Mouse (Mus musculus): Measurements from ENCODE around the gene Slc11a1. TPM values are rescaled to one million over a fixed set of nuclear protein-coding genes. Genes with fewer than 3 reads are reported as not detected.

Gene Slc11a1
- polyA plus RNA-seq, 1 experiment from 2014 or later, result 2.1 TPM

DNA sequence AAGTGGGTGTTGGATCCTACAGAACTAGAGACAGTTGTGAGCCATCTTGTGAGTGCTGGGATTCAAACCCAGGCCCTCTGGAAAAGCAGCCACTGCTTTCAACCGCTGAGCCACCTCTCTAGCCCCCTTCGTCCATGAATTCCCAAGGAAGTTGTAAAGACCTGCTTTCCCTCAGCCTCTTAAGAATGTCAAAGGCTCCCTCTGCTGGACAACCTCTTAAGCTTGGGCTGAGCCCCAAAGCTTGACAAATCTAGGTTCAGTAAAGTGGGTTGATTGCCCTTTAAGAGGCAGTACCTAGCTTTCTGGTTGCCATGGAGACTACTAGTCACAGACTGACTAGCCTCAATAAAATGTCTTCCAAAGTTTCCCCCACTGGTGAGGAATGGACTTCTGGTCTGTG is 13.2 kb upstream of the Slc11a1 start, which contains the start of gene Catip:
Gene Catip (plus strand): TSS at position 297 of the 400 bp plus-strand sequence.
- DNase-seq (ENCODE audit: low spot score), result peak; percentile 66
- 1% methylated on average over 2 of the region's 2 CpGs for WGBS
- H3K27ac ChIP-seq (replicated peaks), result no peak within 1 kb of the TSS
- H3K4me1 ChIP-seq, result peaks cover 14% of the 10 kb centered on the region
- peaks cover 10% of the 10 kb centered on the region; the same call in 1 of the 2 replicates for H3K27me3 ChIP-seq (replicated peaks; ENCODE audit: low read depth, poor library complexity, severe bottlenecking)
- H3K36me3 ChIP-seq (replicated peaks), result no peaks in the 10 kb centered on the region
- H3K9me3 ChIP-seq, result no peaks in the 10 kb centered on the region
- no peak within 1 kb of the TSS for H3K4me3 ChIP-seq

DNA sequence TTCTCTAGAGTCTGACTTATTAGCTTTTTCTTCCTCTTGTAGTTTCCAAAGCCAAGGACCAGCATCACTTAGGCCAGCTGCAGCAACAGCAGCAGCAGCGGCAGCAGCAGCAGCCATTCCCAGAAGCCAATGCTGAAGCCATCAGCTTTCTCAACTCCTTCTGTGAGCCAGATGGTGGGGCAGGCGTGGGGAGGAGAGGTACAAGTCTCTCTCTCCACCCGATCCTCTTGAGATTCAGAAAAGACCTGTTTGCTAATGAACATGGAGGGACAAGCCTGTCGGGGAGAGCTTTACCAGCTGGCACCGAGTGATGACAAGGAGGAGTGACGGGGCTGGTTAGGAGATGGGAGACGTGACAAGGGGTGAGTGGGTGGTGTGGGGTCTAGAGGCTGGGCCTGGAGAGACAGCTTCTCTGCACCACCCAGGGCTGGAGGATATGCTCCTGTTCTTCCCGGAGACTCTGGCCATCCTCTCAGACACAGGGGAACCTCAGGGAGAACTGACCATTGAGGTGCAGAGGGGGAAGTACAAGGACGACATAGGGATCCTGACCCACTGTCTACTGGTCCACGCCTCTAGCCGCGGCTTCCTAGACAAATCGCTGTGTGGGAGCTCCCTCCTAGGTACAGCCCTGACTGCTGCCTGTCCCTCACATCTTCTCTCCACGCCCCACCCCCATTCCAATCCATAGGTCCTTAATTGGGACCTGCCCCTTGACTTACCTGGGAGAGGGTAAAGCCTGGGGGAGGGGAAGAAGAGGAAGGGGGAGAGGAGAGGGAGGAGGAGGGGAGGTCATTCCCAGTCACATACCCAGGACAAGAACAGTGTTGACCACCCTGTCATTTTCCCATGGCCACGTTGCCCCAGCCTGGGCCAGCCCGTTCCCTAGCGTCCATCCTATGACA is 12.4 kb upstream of the Slc11a1 start:
- Histone ChIP-seq H3K27ac (replicated peaks) (no peak overlapping the region), H3K9me3 (no peaks in the 10 kb centered on the region), H3K4me3 (no peak overlapping the region), H3K4me1 (peaks cover 17% of the 10 kb centered on the region), H3K36me3 (replicated peaks) (no peaks in the 10 kb centered on the region), H3K27me3 (replicated peaks; ENCODE audit: low read depth, poor library complexity, severe bottlenecking) (peaks cover 17% of the 10 kb centered on the region; the same call in 1 of the 2 replicates)
- DNase-seq (ENCODE audit: low spot score), result no peak
- WGBS, result 70% methylated on average over 17 of the region's 17 CpGs

DNA sequence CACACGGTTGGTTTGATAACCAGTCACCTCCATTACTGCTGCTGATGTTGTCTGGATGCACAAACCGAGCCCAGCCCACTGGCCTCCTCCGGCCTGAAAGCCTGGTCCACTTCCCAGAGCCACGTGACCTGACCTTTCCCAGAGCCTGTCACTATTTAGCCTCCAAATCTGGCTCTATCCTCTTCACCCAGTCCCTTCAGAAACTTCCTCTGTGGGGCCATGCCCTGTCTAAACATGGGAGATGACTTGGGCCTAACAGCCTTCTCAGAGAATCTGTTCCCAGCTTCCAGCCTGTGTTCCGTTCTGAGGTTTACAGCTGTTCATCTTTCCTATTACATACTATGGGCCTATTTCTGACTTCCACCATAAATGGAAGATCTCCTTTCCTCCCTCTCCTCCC is 11.6 kb upstream of the Slc11a1 start:
- Histone ChIP-seq H3K36me3 (replicated peaks) (no peaks in the 10 kb centered on the region), H3K27ac (replicated peaks) (no peak overlapping the region), H3K4me1 (peaks cover 25% of the 10 kb centered on the region), H3K9me3 (no peaks in the 10 kb centered on the region), H3K27me3 (replicated peaks; ENCODE audit: low read depth, poor library complexity, severe bottlenecking) (peaks cover 20% of the 10 kb centered on the region; the same call in 1 of the 2 replicates), H3K4me3 (no peak overlapping the region)
- no peak for DNase-seq (ENCODE audit: low spot score)
- 71% methylated on average over 5 of the region's 5 CpGs for WGBS

DNA sequence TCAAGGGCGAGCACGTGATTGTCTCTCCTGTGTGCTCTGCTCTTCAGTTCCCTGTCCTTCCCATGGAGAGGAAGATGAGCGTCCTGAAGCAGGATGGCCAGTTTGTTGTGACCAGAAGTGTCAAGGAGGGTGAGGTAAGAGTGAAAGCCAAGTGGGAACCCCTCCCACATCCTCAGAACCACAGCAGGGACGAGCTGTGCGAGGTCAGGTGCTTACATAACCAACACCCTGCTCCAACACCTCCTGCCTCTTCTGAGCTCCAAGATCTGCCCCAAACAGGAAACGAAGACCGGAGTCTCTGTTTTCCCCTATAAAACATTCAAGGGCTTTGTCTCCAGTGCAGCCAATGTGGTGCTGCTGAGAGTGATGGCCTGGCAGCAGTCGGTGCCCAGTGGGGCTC is 10.7 kb upstream of the Slc11a1 start:
- Histone ChIP-seq H3K36me3 (replicated peaks) (no peaks in the 10 kb centered on the region), H3K4me3 (no peak overlapping the region), H3K4me1 (peaks cover 27% of the 10 kb centered on the region), H3K27ac (replicated peaks) (no peak overlapping the region), H3K27me3 (replicated peaks; ENCODE audit: low read depth, poor library complexity, severe bottlenecking) (peaks cover 20% of the 10 kb centered on the region; the same call in 1 of the 2 replicates), H3K9me3 (no peaks in the 10 kb centered on the region)
- DNase-seq (ENCODE audit: low spot score), result no peak
- WGBS, result 84% methylated on average over 8 of the region's 8 CpGs

GRCm38 (mm10) chr1:74367886-74368645 is 6.9 kb upstream of the Slc11a1 start:
- Histone ChIP-seq H3K27ac (replicated peaks) (peak overlapping the region; percentile 76), H3K4me3 (peak overlapping the region; percentile 56)
- 20% methylated on average over 34 of the region's 34 CpGs for WGBS

DNA sequence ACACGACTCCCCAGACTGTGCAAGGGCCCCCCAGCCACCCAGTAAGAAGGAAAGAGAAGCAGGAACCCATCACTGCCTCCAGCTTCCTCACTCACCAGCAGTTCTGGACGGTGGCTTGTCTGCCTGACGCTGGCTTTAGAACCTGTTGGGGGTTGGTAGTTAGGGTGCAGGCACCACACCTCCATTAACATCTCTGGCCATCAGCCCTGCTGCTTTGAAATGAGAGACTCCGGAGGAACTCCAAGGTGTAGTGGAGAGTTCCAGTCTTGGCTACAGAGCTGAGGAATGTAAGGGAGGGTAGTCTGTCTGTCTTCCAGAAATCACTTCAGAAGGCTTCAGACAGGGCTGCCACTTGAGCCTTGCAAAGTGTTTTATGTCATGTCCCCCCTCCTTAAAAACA is 5.0 kb upstream of the Slc11a1 start:
- 48% methylated on average over 4 of the region's 4 CpGs for WGBS
- DNase-seq (ENCODE audit: low spot score), result no peak
- Histone ChIP-seq H3K27me3 (replicated peaks; ENCODE audit: low read depth, poor library complexity, severe bottlenecking) (peaks cover 15% of the 10 kb centered on the region; the same call in 1 of the 2 replicates), H3K36me3 (replicated peaks) (no peaks in the 10 kb centered on the region), H3K4me3 (no peak overlapping the region), H3K4me1 (peaks cover 17% of the 10 kb centered on the region), H3K27ac (replicated peaks) (no peak overlapping the region), H3K9me3 (no peaks in the 10 kb centered on the region)

More at GRCm38 (mm10) chr1:74367886-74368645, 6.9 kb upstream of the Slc11a1 start:
- H3K36me3 ChIP-seq (replicated peaks), result no peaks in the 10 kb centered on the region
- peak; percentile 71 for DNase-seq (ENCODE audit: low spot score)
- H3K9me3 ChIP-seq, result no peaks in the 10 kb centered on the region
- peaks cover 13% of the 10 kb centered on the region for H3K4me1 ChIP-seq
- peaks cover 15% of the 10 kb centered on the region; the same call in 1 of the 2 replicates for H3K27me3 ChIP-seq (replicated peaks; ENCODE audit: low read depth, poor library complexity, severe bottlenecking)

GRCm38 (mm10) chr1:74373372-74373771 is 1.6 kb upstream of the Slc11a1 start:
- no peak overlapping the region for H3K27ac ChIP-seq (replicated peaks)
- 87% methylated on average over 4 of the region's 4 CpGs for WGBS
- no peaks in the 10 kb centered on the region for H3K36me3 ChIP-seq (replicated peaks)
- no peaks in the 10 kb centered on the region for H3K9me3 ChIP-seq
- no peak for DNase-seq (ENCODE audit: low spot score)
- peaks cover 23% of the 10 kb centered on the region for H3K4me1 ChIP-seq
- no peak overlapping the region for H3K4me3 ChIP-seq
- no peaks in the 10 kb centered on the region; the same call in 1 of the 2 replicates for H3K27me3 ChIP-seq (replicated peaks; ENCODE audit: low read depth, poor library complexity, severe bottlenecking)

GRCm38 (mm10) chr1:74375561-74375960 is 566 bp downstream of the Slc11a1 start:
- Histone ChIP-seq H3K27me3 (replicated peaks; ENCODE audit: low read depth, poor library complexity, severe bottlenecking) (no peaks in the 10 kb centered on the region), H3K9me3 (no peaks in the 10 kb centered on the region), H3K27ac (replicated peaks) (no peak overlapping the region), H3K4me3 (no peak overlapping the region), H3K36me3 (replicated peaks) (no peaks in the 10 kb centered on the region), H3K4me1 (peaks cover 22% of the 10 kb centered on the region)
- WGBS, result 78% methylated on average over 10 of the region's 10 CpGs
- DNase-seq (ENCODE audit: low spot score), result no peak

DNA sequence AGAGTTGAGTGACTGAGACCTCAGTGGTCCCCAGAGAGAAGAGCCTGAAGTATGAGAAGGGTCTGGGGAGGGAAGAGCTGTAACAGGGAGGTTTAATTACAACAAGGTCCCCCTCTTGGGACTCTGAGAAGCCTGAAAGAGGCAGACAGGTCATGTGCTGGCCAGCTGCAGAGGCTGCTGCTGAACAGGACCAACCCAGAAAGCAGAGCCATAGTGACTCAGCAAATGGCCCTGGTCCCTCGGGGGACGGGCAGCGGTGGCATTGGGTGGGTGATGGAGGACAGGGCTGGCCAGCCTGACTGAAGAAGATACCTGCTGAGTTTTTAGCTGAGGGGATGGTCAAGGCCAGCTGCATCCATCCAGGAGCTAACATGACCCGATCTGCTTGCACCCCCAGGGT is 1.4 kb downstream of the Slc11a1 start:
- Histone ChIP-seq H3K27me3 (replicated peaks; ENCODE audit: low read depth, poor library complexity, severe bottlenecking) (no peaks in the 10 kb centered on the region), H3K27ac (replicated peaks) (no peak overlapping the region), H3K9me3 (no peaks in the 10 kb centered on the region), H3K4me1 (peaks cover 22% of the 10 kb centered on the region), H3K4me3 (no peak overlapping the region), H3K36me3 (replicated peaks) (no peaks in the 10 kb centered on the region)
- WGBS, result 80% methylated on average over 4 of the region's 4 CpGs
- DNase-seq (ENCODE audit: low spot score), result no peak

DNA sequence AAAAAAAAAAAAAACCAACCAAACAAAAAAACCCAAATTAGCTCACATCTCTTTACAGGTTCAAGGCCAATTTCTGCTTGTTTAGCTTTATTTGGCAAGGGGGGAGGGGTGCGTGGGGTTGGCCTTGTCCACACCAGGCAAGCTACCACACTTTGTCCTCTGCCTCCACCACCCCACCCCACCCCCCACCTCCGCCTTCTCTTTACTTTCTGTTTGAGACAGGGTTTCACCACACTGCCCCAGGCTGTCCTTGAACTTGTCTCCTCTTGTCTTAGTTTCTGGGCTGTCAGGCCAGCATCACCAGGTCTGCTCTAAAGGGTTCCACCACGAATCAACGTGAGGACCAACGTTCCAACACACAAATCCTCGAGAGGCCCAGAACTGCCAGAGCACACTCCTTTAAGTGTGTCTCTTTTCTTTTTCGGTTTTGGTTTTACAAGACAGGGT is 4.1 kb downstream of the Slc11a1 start:
- Histone ChIP-seq H3K36me3 (replicated peaks) (no peaks in the 10 kb centered on the region), H3K9me3 (no peaks in the 10 kb centered on the region), H3K4me1 (peaks cover 22% of the 10 kb centered on the region), H3K27ac (replicated peaks) (no peak overlapping the region), H3K27me3 (replicated peaks; ENCODE audit: low read depth, poor library complexity, severe bottlenecking) (no peaks in the 10 kb centered on the region), H3K4me3 (no peak overlapping the region)
- no peak for DNase-seq (ENCODE audit: low spot score)
- 81% methylated on average over 7 of the region's 7 CpGs for WGBS

GRCm38 (mm10) chr1:74380484-74380883 is 5.5 kb downstream of the Slc11a1 start:
- Histone ChIP-seq H3K4me1 (peaks cover 13% of the 10 kb centered on the region), H3K27ac (replicated peaks) (no peak overlapping the region), H3K27me3 (replicated peaks; ENCODE audit: low read depth, poor library complexity, severe bottlenecking) (0 out of 2 replicates have a peak, but pooled peaks cover 3% of the 10 kb centered on the region), H3K36me3 (replicated peaks) (no peaks in the 10 kb centered on the region), H3K4me3 (no peak overlapping the region), H3K9me3 (no peaks in the 10 kb centered on the region)
- WGBS, result 83% methylated on average over 5 of the region's 5 CpGs
- DNase-seq (ENCODE audit: low spot score), result no peak

DNA sequence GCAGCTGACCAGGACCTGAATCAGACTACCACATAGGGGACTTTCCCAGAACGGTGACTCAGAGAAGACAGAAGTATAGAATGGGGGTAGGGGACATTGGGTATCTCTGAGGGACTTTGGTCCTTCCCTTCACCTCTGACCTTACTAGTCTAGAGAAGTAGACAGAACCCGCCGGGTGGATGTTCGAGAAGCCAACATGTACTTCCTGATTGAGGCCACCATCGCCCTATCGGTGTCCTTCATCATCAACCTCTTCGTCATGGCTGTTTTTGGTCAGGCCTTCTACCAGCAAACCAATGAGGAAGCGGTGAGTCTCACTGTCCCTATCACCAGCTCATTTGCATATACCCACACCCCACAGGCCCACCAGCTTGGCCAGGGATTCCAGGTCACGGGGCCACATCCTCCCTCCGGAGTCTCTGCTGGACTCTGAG is 6.6 kb downstream of the Slc11a1 start:
- no peak overlapping the region for H3K27ac ChIP-seq (replicated peaks)
- 0 out of 2 replicates have a peak, but pooled peaks cover 3% of the 10 kb centered on the region for H3K27me3 ChIP-seq (replicated peaks; ENCODE audit: low read depth, poor library complexity, severe bottlenecking)
- no peak overlapping the region for H3K4me3 ChIP-seq
- no peak for DNase-seq (ENCODE audit: low spot score)
- WGBS, result 89% methylated on average over 10 of the region's 10 CpGs
- H3K4me1 ChIP-seq, result peaks cover 7% of the 10 kb centered on the region
- H3K36me3 ChIP-seq (replicated peaks), result no peaks in the 10 kb centered on the region
- no peaks in the 10 kb centered on the region for H3K9me3 ChIP-seq
